Mouse (Mus musculus) neural tube, embryonic 13.5 days (tissue): ENCODE data around the gene Mgst3. TPM values are rescaled to one million over a fixed set of nuclear protein-coding genes. Genes with fewer than 3 reads are reported as not detected.
A peak's percentile ranks its signal among the peaks of the same experiment; 100 is the strongest.

ENCODE experiments used
- ATAC-seq: fragments of 200-750 bp; cut with Nextera tagmentation; 2 replicates; pipeline ENCODE4 v1.8.0; 2017; ENCODE audit warnings: low read depth, mild to moderate bottlenecking, moderate TSS enrichment, moderate library complexity
- H3K27ac ChIP-seq: fragments of 300-500 bp; sonication (generic); replicated peaks from 2 replicates; pipeline ENCODE4 v1.5.1; 2015; ENCODE audit warnings: moderate library complexity, mild to moderate bottlenecking, inconsistent platforms
- H3K27me3 ChIP-seq: fragments of 300-500 bp; sonication (generic); 2 replicates; pipeline ENCODE4 v1.6.1; 2015; ENCODE audit warnings: mild to moderate bottlenecking, inconsistent platforms
- H3K36me3 ChIP-seq: fragments of 300-500 bp; sonication (generic); 2 replicates; pipeline ENCODE4 v1.6.1; 2015; ENCODE audit warnings: mild to moderate bottlenecking, inconsistent platforms
- H3K4me1 ChIP-seq: fragments of 300-500 bp; sonication (generic); replicated peaks from 2 replicates; pipeline ENCODE4 v1.6.1; 2015; ENCODE audit warnings: inconsistent platforms
- H3K4me2 ChIP-seq: fragments of 300-500 bp; sonication (generic); 2 replicates; pipeline ENCODE4 v1.6.1; 2015; ENCODE audit warnings: inconsistent platforms, mild to moderate bottlenecking, moderate library complexity
- H3K4me3 ChIP-seq: fragments of 300-500 bp; sonication (generic); 2 replicates; pipeline ENCODE4 v1.5.1; 2015; ENCODE audit warnings: mild to moderate bottlenecking, inconsistent platforms
- H3K9ac ChIP-seq: fragments of 300-500 bp; sonication (generic); 2 replicates; pipeline ENCODE4 v1.6.1; 2015; ENCODE audit warnings: moderate library complexity, mild to moderate bottlenecking, inconsistent platforms
- H3K9me3 ChIP-seq: fragments of 300-500 bp; sonication (generic); 2 replicates; pipeline ENCODE4 v1.6.1; 2016; ENCODE audit warnings: inconsistent platforms
- whole genome bisulfite sequencing: fragments of 180-500 bp; shearing (Covaris S2); methylation state at CpG from one replicate; pipeline ENCODE4 v1.1.7; 2015; 5-methylcytosine and 5-hydroxymethylcytosine counted together
- polyA plus RNA-seq: library from polyadenylated mRNA; unstranded; fragments of >200 nt; fragmentation: Nextera tagmentation; extraction: Ambion mirVana; gene quantifications from 2 replicates; pipeline ENCODE4 v1.2.1, GENCODE M21; 2015

The Mgst3 gene
- 105 and 133 TPM in 2 replicates for polyA plus RNA-seq

- peak within 1 kb of the TSS; percentile 79 for H3K9ac ChIP-seq
- peaks cover 22% of the 10 kb centered on the region for H3K4me1 ChIP-seq
- H3K4me3 ChIP-seq: peak within 1 kb of the TSS; percentile 69
- peak; percentile 96 for ATAC-seq
- peak within 1 kb of the TSS; percentile 83 for H3K27ac ChIP-seq
- under 1% methylated on average over 45 of the region's 45 CpGs for WGBS
- H3K36me3 ChIP-seq: no peaks in the 10 kb centered on the region
- peaks cover 43% of the 10 kb centered on the region for H3K27me3 ChIP-seq
- H3K4me2 ChIP-seq: peak within 1 kb of the TSS; percentile 76
- H3K9me3 ChIP-seq: no peaks in the 10 kb centered on the region
Measured at GRCm38 (mm10) chr1:167393683-167394492, at the start of gene Mgst3. Gene Mgst3 (minus strand): TSS chr1:167393841.

GRCm38 (mm10) chr1:167438231-167438885 is 44.7 kb upstream of the Mgst3 start:
- no peak overlapping the region for H3K27ac ChIP-seq
- ATAC-seq: no peak
- H3K9ac ChIP-seq: no peak overlapping the region
- no peaks in the 10 kb centered on the region for H3K9me3 ChIP-seq
- 66% methylated on average over 9 of the region's 9 CpGs for WGBS
- H3K36me3 ChIP-seq: no peaks in the 10 kb centered on the region
- H3K4me3 ChIP-seq: no peak overlapping the region
- no peaks in the 10 kb centered on the region for H3K4me1 ChIP-seq
- no peak overlapping the region for H3K4me2 ChIP-seq
- no peaks in the 10 kb centered on the region for H3K27me3 ChIP-seq

GRCm38 (mm10) chr1:167437091-167437490 is 43.5 kb upstream of the Mgst3 start:
- H3K27ac ChIP-seq: no peak overlapping the region
- no peaks in the 10 kb centered on the region for H3K36me3 ChIP-seq
- no peak overlapping the region for H3K9ac ChIP-seq
- no peak overlapping the region for H3K4me2 ChIP-seq
- no peak for ATAC-seq
- no peak overlapping the region for H3K4me3 ChIP-seq
- no peaks in the 10 kb centered on the region for H3K4me1 ChIP-seq
- WGBS: 84% methylated on average over 7 of the region's 7 CpGs
- H3K27me3 ChIP-seq: no peaks in the 10 kb centered on the region
- H3K9me3 ChIP-seq: no peaks in the 10 kb centered on the region

- H3K36me3 ChIP-seq: no peaks in the 10 kb centered on the region
- no peak for ATAC-seq
- WGBS: 87% methylated on average over 7 of the region's 7 CpGs
- no peaks in the 10 kb centered on the region for H3K27me3 ChIP-seq
- H3K4me1 ChIP-seq: no peaks in the 10 kb centered on the region
- no peak overlapping the region for H3K27ac ChIP-seq
- H3K9ac ChIP-seq: no peak overlapping the region
- H3K4me3 ChIP-seq: no peak overlapping the region
- H3K4me2 ChIP-seq: no peak overlapping the region
- H3K9me3 ChIP-seq: no peaks in the 10 kb centered on the region
Measured at GRCm38 (mm10) chr1:167436186-167436975, 42.7 kb upstream of the Mgst3 start.

- Histone ChIP-seq H3K4me3 (no peak overlapping the region), H3K9me3 (no peaks in the 10 kb centered on the region), H3K4me2 (no peak overlapping the region), H3K27me3 (no peaks in the 10 kb centered on the region), H3K4me1 (no peaks in the 10 kb centered on the region), H3K9ac (no peak overlapping the region), H3K27ac (no peak overlapping the region), H3K36me3 (no peaks in the 10 kb centered on the region)
- no peak for ATAC-seq
- WGBS: 88% methylated on average over 4 of the region's 4 CpGs
Measured at GRCm38 (mm10) chr1:167434931-167435330, 41.3 kb upstream of the Mgst3 start.

GRCm38 (mm10) chr1:167430976-167431676 is 37.5 kb upstream of the Mgst3 start:
- no peaks in the 10 kb centered on the region for H3K9me3 ChIP-seq
- no peak for ATAC-seq
- H3K4me1 ChIP-seq: no peaks in the 10 kb centered on the region
- WGBS: 62% methylated on average over 9 of the region's 9 CpGs
- no peaks in the 10 kb centered on the region for H3K27me3 ChIP-seq
- H3K36me3 ChIP-seq: no peaks in the 10 kb centered on the region
- no peak overlapping the region for H3K4me3 ChIP-seq
- H3K4me2 ChIP-seq: no peak overlapping the region
- no peak overlapping the region for H3K9ac ChIP-seq
- no peak overlapping the region for H3K27ac ChIP-seq

- H3K27me3 ChIP-seq: no peaks in the 10 kb centered on the region
- H3K36me3 ChIP-seq: no peaks in the 10 kb centered on the region
- ATAC-seq: no peak
- H3K4me1 ChIP-seq: no peaks in the 10 kb centered on the region
- no peak overlapping the region for H3K9ac ChIP-seq
- H3K4me2 ChIP-seq: no peak overlapping the region
- 82% methylated on average over 7 of the region's 7 CpGs for WGBS
- H3K4me3 ChIP-seq: no peak overlapping the region
- H3K9me3 ChIP-seq: no peaks in the 10 kb centered on the region
- H3K27ac ChIP-seq: no peak overlapping the region
Measured at GRCm38 (mm10) chr1:167426681-167427080, 33.0 kb upstream of the Mgst3 start.

GRCm38 (mm10) chr1:167425572-167425971 is 31.9 kb upstream of the Mgst3 start:
- H3K27me3 ChIP-seq: no peaks in the 10 kb centered on the region
- no peak overlapping the region for H3K4me2 ChIP-seq
- H3K9ac ChIP-seq: no peak overlapping the region
- no peak for ATAC-seq
- no peaks in the 10 kb centered on the region for H3K4me1 ChIP-seq
- no peak overlapping the region for H3K27ac ChIP-seq
- no peaks in the 10 kb centered on the region for H3K9me3 ChIP-seq
- no peak overlapping the region for H3K4me3 ChIP-seq
- WGBS: 87% methylated on average over 5 of the region's 5 CpGs
- H3K36me3 ChIP-seq: no peaks in the 10 kb centered on the region

- Histone ChIP-seq H3K9me3 (no peaks in the 10 kb centered on the region), H3K4me3 (no peak overlapping the region), H3K27ac (no peak overlapping the region), H3K27me3 (no peaks in the 10 kb centered on the region; the same call in 1 of the 2 replicates), H3K36me3 (no peaks in the 10 kb centered on the region), H3K4me1 (no peaks in the 10 kb centered on the region), H3K4me2 (no peak overlapping the region), H3K9ac (no peak overlapping the region)
- 79% methylated on average over 11 of the region's 11 CpGs for WGBS
- ATAC-seq: no peak
Measured at GRCm38 (mm10) chr1:167422501-167423240, 29.0 kb upstream of the Mgst3 start.

GRCm38 (mm10) chr1:167414846-167415245 is 21.2 kb upstream of the Mgst3 start:
- H3K27me3 ChIP-seq: peaks cover 9% of the 10 kb centered on the region
- H3K4me3 ChIP-seq: no peak overlapping the region
- no peaks in the 10 kb centered on the region for H3K4me1 ChIP-seq
- no peak overlapping the region for H3K27ac ChIP-seq
- no peak overlapping the region for H3K9ac ChIP-seq
- ATAC-seq: peak; percentile 32; the same call in 1 of the 2 replicates
- WGBS: 3% methylated on average over 7 of the region's 7 CpGs
- no peaks in the 10 kb centered on the region for H3K36me3 ChIP-seq
- no peak overlapping the region for H3K4me2 ChIP-seq
- no peaks in the 10 kb centered on the region for H3K9me3 ChIP-seq

GRCm38 (mm10) chr1:167411991-167412715 is 18.5 kb upstream of the Mgst3 start:
- no peak for ATAC-seq
- Histone ChIP-seq H3K9me3 (no peaks in the 10 kb centered on the region), H3K27ac (no peak overlapping the region), H3K9ac (no peak overlapping the region), H3K4me2 (no peak overlapping the region), H3K27me3 (peaks cover 32% of the 10 kb centered on the region), H3K4me3 (no peak overlapping the region), H3K4me1 (no peaks in the 10 kb centered on the region), H3K36me3 (no peaks in the 10 kb centered on the region)
- 79% methylated on average over 12 of the region's 12 CpGs for WGBS
